Mouse (Mus musculus): Measurements from ENCODE around the gene Vmn1r31. TPM values are rescaled to one million over a fixed set of nuclear protein-coding genes. Genes with fewer than 3 reads are reported as not detected.

The Vmn1r31 gene
- polyA plus RNA-seq (2016; fragmentation: Nextera tagmentation; extraction: Ambion mirVana), result not detected in 2 replicates

DNA sequence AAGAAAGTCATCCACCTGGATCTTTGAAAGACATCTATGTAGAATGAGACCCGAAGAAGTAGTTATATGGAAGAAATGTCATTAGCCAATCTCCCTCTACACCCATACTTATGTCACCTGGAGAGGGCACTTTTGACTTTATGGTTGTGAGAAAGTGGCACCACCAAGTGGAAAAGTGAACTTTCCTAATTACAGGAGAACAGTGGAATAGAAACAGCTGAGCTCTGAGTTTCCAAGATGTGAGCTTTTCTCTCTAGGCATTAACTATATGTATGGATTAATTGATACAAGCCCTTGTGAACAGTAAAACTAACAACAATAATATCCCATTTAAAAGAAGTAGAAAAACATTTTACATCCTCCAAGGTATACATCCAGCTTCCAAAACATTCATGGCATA, at the start of gene Vmn1r31:
Gene Vmn1r31 (minus strand): TSS at position 101 of the 400 bp plus-strand sequence.
- Histone ChIP-seq H3K4me2 (no peak within 1 kb of the TSS), H3K36me3 (no peaks in the 10 kb centered on the region), H3K4me3 (replicated peaks) (no peak within 1 kb of the TSS), H3K9me3 (no peaks in the 10 kb centered on the region), H3K4me1 (replicated peaks) (no peaks in the 10 kb centered on the region), H3K27ac (no peak within 1 kb of the TSS), H3K9ac (replicated peaks) (no peak within 1 kb of the TSS), H3K27me3 (no peaks in the 10 kb centered on the region)
- ATAC-seq (ENCODE audit: insufficient number of reproducible peaks, insufficient read depth, low FRiP score, low TSS enrichment, low read depth), result no peak
- whole genome bisulfite sequencing, result 79% methylated on average over 1 of the region's 1 CpGs

DNA sequence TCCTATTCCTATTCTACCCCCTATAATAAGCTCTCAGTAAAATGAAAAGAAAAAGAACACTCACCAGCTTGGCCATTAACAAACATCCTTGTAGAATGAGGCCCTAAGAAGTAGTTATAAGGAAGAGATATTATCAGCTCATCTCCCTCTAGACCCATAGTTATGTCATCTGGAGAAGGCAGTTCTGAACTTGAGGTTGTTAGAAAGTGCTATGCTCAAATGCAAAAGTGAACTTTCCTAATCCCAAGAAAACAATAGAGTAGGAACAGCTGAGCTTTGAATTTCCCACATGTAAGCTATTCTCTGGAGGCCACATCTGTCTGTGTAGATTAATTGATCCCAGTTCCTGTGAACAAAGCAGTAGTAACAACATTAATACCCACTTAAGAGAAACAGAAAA, 31.8 kb downstream of the Vmn1r31 start, which contains the start of gene Vmn1r30:
Gene Vmn1r30 (minus strand): TSS at position 101 of the 400 bp plus-strand sequence.
- ATAC-seq (ENCODE audit: insufficient number of reproducible peaks, insufficient read depth, low FRiP score, low TSS enrichment, low read depth), result no peak

More for the DNA sequence above, 31.8 kb downstream of the Vmn1r31 start, which contains the start of gene Vmn1r30:
- Histone ChIP-seq H3K4me2 (no peak within 1 kb of the TSS), H3K9me3 (no peaks in the 10 kb centered on the region), H3K36me3 (no peaks in the 10 kb centered on the region), H3K4me3 (replicated peaks) (no peak within 1 kb of the TSS), H3K4me1 (replicated peaks) (no peaks in the 10 kb centered on the region), H3K27me3 (no peaks in the 10 kb centered on the region), H3K27ac (no peak within 1 kb of the TSS), H3K9ac (replicated peaks) (no peak within 1 kb of the TSS)

Other genes with a start within 250 kb of the Vmn1r31 start
- gene Vmn1r28, start 213.3 kb downstream of the Vmn1r31 start, polyA plus RNA-seq (2016; fragmentation: Nextera tagmentation; extraction: Ambion mirVana), result not detected in 2 replicates
- not detected in 2 replicates for gene Vmn1r29, start 173.8 kb downstream of the Vmn1r31 start, polyA plus RNA-seq (2016; fragmentation: Nextera tagmentation; extraction: Ambion mirVana)
- not detected in 2 replicates for gene Vmn1r30, start 31.9 kb downstream of the Vmn1r31 start, polyA plus RNA-seq (2016; fragmentation: Nextera tagmentation; extraction: Ambion mirVana)
- 48.5 and 49.3 TPM in 2 replicates for gene Abcg2, start 109.2 kb upstream of the Vmn1r31 start, polyA plus RNA-seq (2016; fragmentation: Nextera tagmentation; extraction: Ambion mirVana)